ENCODE assay signal across 8 mouse cellular contexts in the genomic region with DNA sequence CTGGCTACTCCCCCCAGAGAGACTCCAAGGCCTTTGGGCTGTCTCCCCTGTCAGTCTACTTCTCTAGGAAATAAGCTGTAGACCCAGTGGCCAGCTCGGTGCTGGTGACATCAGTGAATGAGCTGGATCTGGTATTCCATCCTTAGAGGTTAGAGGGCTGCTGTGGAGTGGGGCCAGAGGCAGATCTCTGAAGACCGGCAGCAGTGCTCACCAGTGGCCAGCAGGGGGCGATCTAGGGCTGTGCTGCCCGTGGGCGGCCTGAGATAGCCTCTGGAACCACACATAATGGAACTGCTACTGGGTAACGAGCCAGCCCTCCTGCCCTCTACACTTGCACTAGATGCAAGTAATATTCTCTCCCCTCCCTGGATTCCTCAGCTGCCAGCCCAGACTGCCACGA.
DNase-seq lines count a peak whose midpoint lies in the region; ATAC-seq lines count a peak whose summit lies in the region.

No protein-coding gene starts in this region.

- peaks cover 48% of the 10 kb centered on the region for H3K36me3 ChIP-seq in forebrain, embryonic 12.5 days (replicated peaks)
- peaks cover 5% of the 10 kb centered on the region; the same call in 1 of the 2 replicates for H3K36me3 ChIP-seq in limb, embryonic 11.5 days (ENCODE audit: control insufficient read depth, insufficient read depth, low read length)
- H3K36me3 ChIP-seq in splenic B cell, adult 2 months (ENCODE audit: control insufficient read depth, insufficient read depth, low read length, poor library complexity, severe bottlenecking) = peaks cover 13% of the 10 kb centered on the region

- peak; percentile 58 to 66 for DNase-seq in right cerebral cortex, adult 2 months (ENCODE audit: low spot score in 2 of 2)
- DNase-seq in right cerebral cortex, postnatal 36 days (ENCODE audit: low spot score in 2 of 2) = no peak
- DNase-seq in c-Kit-positive CD71-positive TER-119-negative erythroid progenitor cells, embryonic 14.5 days (ENCODE audit: low read depth) = peak; percentile 33
- peak; percentile 74 for DNase-seq in induced T-regulatory cell, adult 2 months (ENCODE audit: low read depth)
- peak; percentile 88 for DNase-seq in limb, embryonic 11.5 days (ENCODE audit: low spot score)
- peak; percentile 76 for DNase-seq in splenic B cell, adult 2 months (ENCODE audit: low read depth, low spot score)

- no peaks in the 10 kb centered on the region for H3K27me3 ChIP-seq in forebrain, embryonic 12.5 days
- H3K27me3 ChIP-seq in limb, embryonic 11.5 days (ENCODE audit: control insufficient read depth, insufficient read depth, low read length) = no peaks in the 10 kb centered on the region
- H3K27me3 ChIP-seq in splenic B cell, adult 2 months (ENCODE audit: control insufficient read depth, insufficient read depth, low read length, poor library complexity, severe bottlenecking) = no peaks in the 10 kb centered on the region

- ATAC-seq in forebrain, embryonic 12.5 days (ENCODE audit: low FRiP score) = peak; percentile 54; the same call in 1 of the 2 replicates
- no peak for ATAC-seq in limb, embryonic 11.5 days (ENCODE audit: insufficient number of reproducible peaks, low FRiP score, low TSS enrichment, low read depth)
- peak; percentile 41 for ATAC-seq in monocyte, adult 5-6 weeks (replicated peaks; ENCODE audit: insufficient number of reproducible peaks, low FRiP score, low TSS enrichment, poor library complexity, severe bottlenecking)

- H3K4me1 ChIP-seq in forebrain, embryonic 12.5 days = no peaks in the 10 kb centered on the region
- no peaks in the 10 kb centered on the region for H3K4me1 ChIP-seq in limb, embryonic 11.5 days (ENCODE audit: control insufficient read depth, insufficient read depth, low read length)

- 12% methylated on average over 7 of the region's 7 CpGs for WGBS in forebrain, embryonic 12.5 days
- 21% methylated on average over 7 of the region's 7 CpGs for WGBS in limb, embryonic 11.5 days

- no peak overlapping the region for H3K4me3 ChIP-seq in forebrain, embryonic 12.5 days (replicated peaks)
- H3K4me3 ChIP-seq in limb, embryonic 11.5 days (ENCODE audit: low read depth, low read length) = no peak overlapping the region

- no peaks in the 10 kb centered on the region for H3K9me3 ChIP-seq in forebrain, embryonic 12.5 days
- no peaks in the 10 kb centered on the region for H3K9me3 ChIP-seq in limb, embryonic 11.5 days (ENCODE audit: control insufficient read depth, low read length)

- 0 out of 2 replicates have a peak overlapping the region, but pooled peaks have one; percentile 61 for H3K27ac ChIP-seq in forebrain, embryonic 12.5 days
- no peak overlapping the region for H3K27ac ChIP-seq in limb, embryonic 11.5 days (replicated peaks; ENCODE audit: low read depth, low read length)

- H3K9ac ChIP-seq in forebrain, embryonic 12.5 days = 0 out of 2 replicates have a peak overlapping the region, but pooled peaks have one; percentile 12
- no peak overlapping the region for H3K9ac ChIP-seq in limb, embryonic 11.5 days (ENCODE audit: low read length)

- H3K4me2 ChIP-seq in forebrain, embryonic 12.5 days = no peak overlapping the region
- H3K4me2 ChIP-seq in limb, embryonic 11.5 days (ENCODE audit: low read depth, severe bottlenecking) = no peak overlapping the region

Comparison
In these comparisons a context has a peak if more than half of its experiments do, and no peak if none do; other contexts are left out.
1. DNase-seq: peak in right cerebral cortex, adult 2 months (2 of 2), c-Kit-positive CD71-positive TER-119-negative erythroid progenitor cells, embryonic 14.5 days (single experiment), induced T-regulatory cell, adult 2 months (single experiment), limb, embryonic 11.5 days (single experiment) and splenic B cell, adult 2 months (single experiment); none in right cerebral cortex, postnatal 36 days (0 of 2).